Mouse (Mus musculus) lung, embryonic 15.5 days (tissue): ENCODE results near the gene Lpp. TPM values are rescaled to one million over a fixed set of nuclear protein-coding genes. Genes with fewer than 3 reads are reported as not detected.

ENCODE experiments used
- ATAC-seq: fragments of 200-750 bp; cut with Nextera tagmentation; 2 replicates; pipeline ENCODE4 v1.8.0; 2017; ENCODE audit warnings: moderate number of reproducible peaks, borderline replicate concordance; ENCODE audit not compliant: low FRiP score, low TSS enrichment; ENCODE audit errors: extremely low read depth
- H3K27ac ChIP-seq: fragments of 300-500 bp; sonication (generic); 2 replicates; pipeline ENCODE4 v1.5.1; 2015; ENCODE audit warnings: moderate library complexity, mild to moderate bottlenecking, inconsistent platforms
- H3K27me3 ChIP-seq: fragments of 300-500 bp; sonication (generic); 2 replicates; pipeline ENCODE4 v1.6.1; 2015; ENCODE audit warnings: inconsistent platforms
- H3K36me3 ChIP-seq: fragments of 300-500 bp; sonication (generic); 2 replicates; pipeline ENCODE4 v1.6.1; 2015; ENCODE audit warnings: inconsistent platforms
- H3K4me1 ChIP-seq: fragments of 300-500 bp; sonication (generic); 2 replicates; pipeline ENCODE4 v1.6.1; 2015; ENCODE audit warnings: inconsistent platforms
- H3K4me2 ChIP-seq: fragments of 300-500 bp; sonication (generic); 2 replicates; pipeline ENCODE4 v1.6.1; 2015; ENCODE audit warnings: inconsistent platforms, mild to moderate bottlenecking, moderate library complexity
- H3K4me3 ChIP-seq: fragments of 300-500 bp; sonication (generic); 2 replicates; pipeline ENCODE4 v1.5.1; 2015; ENCODE audit warnings: mild to moderate bottlenecking, inconsistent platforms
- H3K9ac ChIP-seq: fragments of 300-500 bp; sonication (generic); 2 replicates; pipeline ENCODE4 v1.6.1; 2015; ENCODE audit warnings: inconsistent platforms
- H3K9me3 ChIP-seq: fragments of 300-500 bp; sonication (generic); 2 replicates; pipeline ENCODE4 v1.6.1; 2016; ENCODE audit warnings: inconsistent platforms
- WGBS: fragments of 180-500 bp; shearing (Covaris S2); methylation state at CpG from one replicate; pipeline ENCODE4 v1.1.7; 2015; 5-methylcytosine and 5-hydroxymethylcytosine counted together
- polyA plus RNA-seq: library from polyadenylated mRNA; unstranded; fragments of >200 nt; fragmentation: Nextera tagmentation; extraction: Ambion mirVana; gene quantifications from 2 replicates; pipeline ENCODE4 v1.2.1, GENCODE M21; 2015

The Lpp gene
- polyA plus RNA-seq, 1 experiment from 2014 or later = 65.4 TPM

- no peak overlapping the region for H3K4me2 ChIP-seq
- peak overlapping the region; percentile 19; the same call in 1 of the 2 replicates for H3K27ac ChIP-seq
- peaks cover 26% of the 10 kb centered on the region for H3K4me1 ChIP-seq
- no peaks in the 10 kb centered on the region for H3K36me3 ChIP-seq
- no peak overlapping the region for H3K4me3 ChIP-seq
- WGBS = 74% methylated on average over 2 of the region's 2 CpGs
- H3K27me3 ChIP-seq = no peaks in the 10 kb centered on the region
- no peaks in the 10 kb centered on the region for H3K9me3 ChIP-seq
- ATAC-seq = no peak
- no peak overlapping the region for H3K9ac ChIP-seq
Measured at GRCm38 (mm10) chr16:24577798-24578197, 184.5 kb downstream of the Lpp start.

DNA sequence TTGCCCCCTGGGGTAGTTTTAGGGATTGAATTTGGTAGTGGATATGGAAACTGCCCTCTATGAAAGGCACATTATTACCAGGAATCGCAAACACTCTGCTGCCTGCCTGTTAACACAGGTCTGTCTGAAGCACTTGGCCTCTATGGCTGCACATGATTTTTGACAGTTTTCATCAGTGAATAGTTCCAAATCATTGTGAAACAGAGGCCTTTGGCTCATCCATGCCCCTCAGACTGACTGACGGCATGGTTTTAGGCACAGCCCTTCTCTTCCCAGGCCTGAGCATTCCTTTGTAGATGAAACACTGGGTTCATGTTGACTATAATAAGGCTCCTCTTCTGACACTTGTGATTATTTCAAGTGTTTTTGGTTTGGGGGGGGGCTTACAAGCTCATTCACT lies 189.5 kb downstream of the Lpp start:
- H3K4me1 ChIP-seq = 0 out of 2 replicates have a peak, but pooled peaks cover 7% of the 10 kb centered on the region
- WGBS = 88% methylated on average over 2 of the region's 2 CpGs
- H3K9me3 ChIP-seq = no peaks in the 10 kb centered on the region
- H3K27me3 ChIP-seq = no peaks in the 10 kb centered on the region
- no peaks in the 10 kb centered on the region for H3K36me3 ChIP-seq
- H3K4me2 ChIP-seq = no peak overlapping the region
- no peak for ATAC-seq
- no peak overlapping the region for H3K9ac ChIP-seq
- no peak overlapping the region for H3K4me3 ChIP-seq
- no peak overlapping the region for H3K27ac ChIP-seq

DNA sequence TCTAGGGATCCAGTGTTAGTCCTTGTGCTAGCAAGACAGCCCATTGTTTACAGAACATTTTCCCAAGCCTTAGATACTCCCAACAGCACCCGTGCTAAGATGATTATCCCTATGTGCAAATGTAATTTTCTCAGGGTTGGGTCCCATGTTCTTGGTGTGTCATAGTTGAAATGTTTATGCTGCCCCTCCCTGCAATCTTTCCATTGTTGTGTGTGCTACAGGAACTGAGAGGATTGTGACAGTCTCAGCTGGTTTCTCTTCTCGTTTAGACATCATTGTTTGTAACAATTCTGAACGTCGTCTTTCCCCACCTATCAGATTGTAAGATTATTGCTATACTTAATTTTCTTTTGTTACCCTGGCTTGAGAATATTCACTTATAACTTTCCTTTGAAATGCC lies 200.2 kb downstream of the Lpp start:
- 69% methylated on average over 4 of the region's 4 CpGs for WGBS
- no peak for ATAC-seq
- H3K4me1 ChIP-seq = no peaks in the 10 kb centered on the region
- H3K9ac ChIP-seq = no peak overlapping the region
- no peak overlapping the region for H3K27ac ChIP-seq
- H3K36me3 ChIP-seq = no peaks in the 10 kb centered on the region
- no peak overlapping the region for H3K4me3 ChIP-seq
- H3K4me2 ChIP-seq = no peak overlapping the region
- H3K9me3 ChIP-seq = no peaks in the 10 kb centered on the region
- no peaks in the 10 kb centered on the region for H3K27me3 ChIP-seq

DNA sequence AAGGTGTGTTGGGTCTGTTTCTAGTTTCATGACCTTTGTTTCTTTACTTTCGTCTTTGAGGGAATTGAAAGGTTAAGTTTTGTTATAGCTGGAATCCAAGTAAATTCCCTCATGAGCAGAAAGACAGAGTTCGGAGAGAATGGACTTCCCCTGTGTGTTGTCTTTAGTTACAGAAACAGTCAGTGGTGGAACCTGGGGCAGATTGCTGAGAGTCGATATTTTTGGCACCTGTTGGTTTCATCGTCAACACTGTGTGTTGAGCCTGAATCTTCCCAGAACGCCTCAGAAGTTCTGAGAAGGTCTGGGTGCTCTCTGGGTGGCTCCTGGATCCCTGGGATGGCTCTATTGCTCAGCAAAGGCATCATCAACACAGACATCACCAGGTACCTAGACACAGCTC lies 201.2 kb downstream of the Lpp start:
- Histone ChIP-seq H3K27ac (no peak overlapping the region), H3K4me2 (no peak overlapping the region), H3K27me3 (no peaks in the 10 kb centered on the region), H3K36me3 (no peaks in the 10 kb centered on the region), H3K9me3 (no peaks in the 10 kb centered on the region), H3K4me1 (no peaks in the 10 kb centered on the region), H3K4me3 (no peak overlapping the region), H3K9ac (no peak overlapping the region)
- WGBS = 90% methylated on average over 5 of the region's 5 CpGs
- no peak for ATAC-seq

DNA sequence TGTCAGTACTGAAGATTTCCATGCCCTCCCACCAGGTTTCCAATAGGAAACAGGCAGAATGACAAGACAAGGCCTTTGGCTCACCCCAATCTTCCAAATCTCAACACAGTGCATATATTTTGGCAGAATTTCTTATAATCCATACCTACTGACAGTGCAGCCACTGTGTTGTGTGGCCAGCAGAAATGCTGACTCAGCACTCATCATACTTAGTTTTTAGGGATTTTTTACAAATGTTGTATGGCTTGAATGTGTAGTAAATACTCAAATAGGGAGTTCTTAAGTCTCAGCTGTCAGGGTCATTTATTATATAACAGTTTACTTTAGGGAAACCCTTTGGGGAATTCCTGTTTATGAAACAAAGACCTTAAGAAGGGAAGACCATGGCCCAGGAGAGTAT lies 202.2 kb downstream of the Lpp start:
- Histone ChIP-seq H3K9me3 (no peaks in the 10 kb centered on the region), H3K27ac (no peak overlapping the region), H3K36me3 (no peaks in the 10 kb centered on the region), H3K27me3 (no peaks in the 10 kb centered on the region), H3K4me2 (no peak overlapping the region), H3K4me3 (no peak overlapping the region), H3K9ac (no peak overlapping the region), H3K4me1 (peaks cover 8% of the 10 kb centered on the region; the same call in 1 of the 2 replicates)
- no peak for ATAC-seq

DNA sequence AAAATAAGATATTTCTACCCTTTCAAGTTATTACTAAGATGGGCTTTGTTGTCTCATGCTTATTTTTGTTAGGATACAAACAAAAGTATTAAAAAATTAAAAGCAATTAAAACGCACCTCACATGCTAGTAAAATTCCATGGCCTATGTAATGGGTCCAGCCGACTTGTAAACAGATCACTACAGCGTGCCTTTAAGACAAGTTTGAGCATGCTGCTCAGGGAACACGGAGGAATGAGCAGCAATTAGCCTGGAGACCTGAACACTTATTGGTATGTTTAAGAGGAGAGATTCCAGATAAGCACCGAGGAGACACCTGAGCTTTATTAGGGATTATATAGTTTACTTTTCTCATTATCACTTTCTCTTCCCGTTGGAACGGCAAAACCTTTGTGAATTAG lies 205.3 kb downstream of the Lpp start:
- no peak overlapping the region for H3K27ac ChIP-seq
- 47% methylated on average over 7 of the region's 7 CpGs for WGBS
- H3K4me1 ChIP-seq = peaks cover 8% of the 10 kb centered on the region; the same call in 1 of the 2 replicates
- no peak overlapping the region for H3K4me3 ChIP-seq
- H3K4me2 ChIP-seq = no peak overlapping the region
- H3K9ac ChIP-seq = no peak overlapping the region
- no peaks in the 10 kb centered on the region for H3K36me3 ChIP-seq
- no peaks in the 10 kb centered on the region for H3K27me3 ChIP-seq
- no peak for ATAC-seq
- H3K9me3 ChIP-seq = no peaks in the 10 kb centered on the region

- Histone ChIP-seq H3K27me3 (no peaks in the 10 kb centered on the region), H3K27ac (no peak overlapping the region), H3K4me1 (peaks cover 8% of the 10 kb centered on the region; the same call in 1 of the 2 replicates), H3K36me3 (no peaks in the 10 kb centered on the region), H3K9me3 (no peaks in the 10 kb centered on the region), H3K4me3 (no peak overlapping the region), H3K4me2 (no peak overlapping the region), H3K9ac (no peak overlapping the region)
- ATAC-seq = no peak
- WGBS = 50% methylated on average over 7 of the region's 7 CpGs
Measured at GRCm38 (mm10) chr16:24599766-24600165, 206.5 kb downstream of the Lpp start.

DNA sequence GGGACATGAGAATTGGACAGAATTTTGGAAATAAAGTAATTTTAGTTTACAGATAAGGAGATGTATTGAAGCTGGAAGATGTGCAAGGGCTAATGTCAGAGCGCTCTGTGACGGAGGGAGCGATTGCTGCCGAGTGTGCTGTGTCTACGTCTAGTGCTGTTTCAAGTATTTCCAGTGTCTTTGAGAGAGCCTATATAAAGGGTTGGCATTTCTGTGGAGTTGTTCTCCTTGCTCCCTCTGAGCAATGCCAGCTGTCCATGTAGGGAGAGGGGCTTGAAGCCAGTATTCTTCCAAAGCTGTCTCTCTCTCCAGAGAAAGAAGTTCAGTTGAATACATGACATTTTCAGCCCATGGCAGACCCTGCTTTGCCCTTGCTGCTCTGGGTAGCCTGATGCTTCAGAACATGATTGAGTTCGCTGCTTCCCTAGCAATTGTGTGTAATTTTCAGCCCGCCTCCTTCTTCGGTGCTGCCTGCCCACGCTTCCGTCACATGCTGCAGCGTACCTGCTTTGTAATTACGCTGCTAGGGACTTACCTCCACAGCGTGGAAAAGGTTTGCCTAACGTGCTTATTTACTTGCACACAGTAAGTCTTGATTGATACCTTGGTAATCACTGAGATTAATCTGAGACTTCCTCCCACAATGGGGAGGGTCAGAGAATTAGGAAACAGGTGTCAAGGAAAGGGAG lies 207.1 kb downstream of the Lpp start:
- WGBS = 74% methylated on average over 14 of the region's 14 CpGs
- Histone ChIP-seq H3K9me3 (no peaks in the 10 kb centered on the region), H3K9ac (no peak overlapping the region), H3K27ac (no peak overlapping the region), H3K4me1 (peaks cover 8% of the 10 kb centered on the region; the same call in 1 of the 2 replicates), H3K36me3 (no peaks in the 10 kb centered on the region), H3K4me2 (no peak overlapping the region), H3K27me3 (no peaks in the 10 kb centered on the region), H3K4me3 (no peak overlapping the region)
- no peak for ATAC-seq

DNA sequence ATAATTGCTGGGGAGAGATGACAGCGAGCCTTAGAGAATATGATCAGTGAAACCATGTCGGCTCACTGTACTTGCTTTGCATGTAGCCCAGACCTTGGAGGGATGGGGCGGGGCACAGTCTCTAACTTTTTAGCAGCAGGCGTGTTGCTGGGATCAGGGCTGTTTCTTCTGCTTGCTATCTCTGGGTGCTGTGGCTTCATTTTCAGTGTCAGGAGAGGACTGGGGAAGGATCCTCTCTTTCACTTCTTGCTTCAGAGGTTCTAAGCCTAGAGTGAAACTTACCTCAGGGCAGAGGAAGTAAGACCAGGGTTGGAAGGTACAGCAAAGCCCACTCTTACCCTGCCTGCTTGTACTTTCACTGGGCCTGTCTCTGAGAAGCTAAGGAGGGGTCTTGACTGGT lies 210.0 kb downstream of the Lpp start:
- 86% methylated on average over 4 of the region's 4 CpGs for WGBS
- no peak for ATAC-seq

GRCm38 (mm10) chr16:24607896-24608457 lies 214.7 kb downstream of the Lpp start:
- 53% methylated on average over 8 of the region's 8 CpGs for WGBS
- peaks cover 14% of the 10 kb centered on the region for H3K4me1 ChIP-seq
- ATAC-seq = peak; percentile 62; the same call in 1 of the 2 replicates
- no peak overlapping the region for H3K4me3 ChIP-seq
- no peaks in the 10 kb centered on the region for H3K9me3 ChIP-seq
- no peak overlapping the region for H3K9ac ChIP-seq
- H3K27me3 ChIP-seq = no peaks in the 10 kb centered on the region
- H3K36me3 ChIP-seq = no peaks in the 10 kb centered on the region
- 0 out of 2 replicates have a peak overlapping the region, but pooled peaks have one; percentile 4 for H3K27ac ChIP-seq
- no peak overlapping the region for H3K4me2 ChIP-seq

More for the DNA sequence above, 210.0 kb downstream of the Lpp start:
- Histone ChIP-seq H3K9ac (no peak overlapping the region), H3K4me1 (peaks cover 23% of the 10 kb centered on the region), H3K4me3 (no peak overlapping the region), H3K9me3 (no peaks in the 10 kb centered on the region), H3K27me3 (no peaks in the 10 kb centered on the region), H3K27ac (no peak overlapping the region), H3K36me3 (no peaks in the 10 kb centered on the region), H3K4me2 (no peak overlapping the region)

DNA sequence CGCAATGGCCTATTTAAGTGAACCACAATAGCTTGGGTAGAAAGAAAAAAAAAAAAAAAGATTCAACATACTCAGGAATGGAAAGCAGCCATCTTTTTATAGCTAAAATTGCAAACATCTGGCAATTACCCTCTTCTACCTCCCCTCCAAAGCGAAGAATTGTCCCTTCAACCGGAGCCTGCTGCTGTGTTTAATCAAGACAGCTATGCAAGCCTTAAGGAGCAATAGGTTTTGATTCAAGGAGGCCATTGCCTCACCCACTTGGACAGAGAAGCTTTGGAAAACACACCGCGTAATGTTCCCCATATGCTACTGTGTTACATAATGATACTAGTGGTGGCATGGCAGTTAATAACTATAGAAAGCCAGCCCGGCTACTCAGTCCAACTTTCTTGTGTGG lies 226.2 kb downstream of the Lpp start:
- Histone ChIP-seq H3K9me3 (no peaks in the 10 kb centered on the region), H3K4me1 (0 out of 2 replicates have a peak, but pooled peaks cover 7% of the 10 kb centered on the region), H3K27me3 (no peaks in the 10 kb centered on the region), H3K36me3 (no peaks in the 10 kb centered on the region), H3K4me3 (no peak overlapping the region), H3K9ac (no peak overlapping the region), H3K27ac (no peak overlapping the region), H3K4me2 (no peak overlapping the region)
- 88% methylated on average over 6 of the region's 6 CpGs for WGBS
- ATAC-seq = no peak

DNA sequence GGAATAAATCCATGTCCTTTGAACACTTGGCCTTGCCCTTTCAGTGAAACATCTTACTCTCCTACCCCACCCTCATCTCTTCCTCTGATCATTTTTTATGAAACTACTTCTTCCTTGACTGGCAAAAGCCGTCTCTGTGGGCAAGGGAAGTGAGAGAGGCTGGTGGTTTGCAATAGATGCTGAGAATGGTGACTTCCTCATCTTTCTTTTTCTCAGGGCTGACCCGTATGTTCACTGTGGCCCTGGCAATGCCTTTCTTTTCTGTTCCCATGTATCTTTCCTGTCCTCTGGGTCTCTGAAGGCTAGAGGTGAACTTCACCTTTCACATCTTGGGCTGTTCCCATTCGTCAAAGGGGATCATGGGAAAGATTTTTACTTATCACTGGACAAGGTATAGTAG lies 226.7 kb downstream of the Lpp start:
- Histone ChIP-seq H3K4me3 (no peak overlapping the region), H3K4me1 (0 out of 2 replicates have a peak, but pooled peaks cover 7% of the 10 kb centered on the region), H3K27me3 (no peaks in the 10 kb centered on the region), H3K36me3 (no peaks in the 10 kb centered on the region), H3K9me3 (no peaks in the 10 kb centered on the region), H3K4me2 (no peak overlapping the region), H3K9ac (no peak overlapping the region), H3K27ac (no peak overlapping the region)
- ATAC-seq = no peak
- 83% methylated on average over 3 of the region's 3 CpGs for WGBS
